Mouse (Mus musculus) ovary, postnatal 10 days (tissue): ENCODE results near the gene Mroh8.
"Not testable (repeated sequence)": the region's sequence is repeated elsewhere in the genome, so short reads cannot be mapped to it uniquely, and the experiment has no call there.

ENCODE experiments used
- DNase-seq: peaks from one replicate; pipeline ENCODE4 v3.0.0; 2022; ENCODE audit warnings: low spot score

The Mroh8 gene

DNA sequence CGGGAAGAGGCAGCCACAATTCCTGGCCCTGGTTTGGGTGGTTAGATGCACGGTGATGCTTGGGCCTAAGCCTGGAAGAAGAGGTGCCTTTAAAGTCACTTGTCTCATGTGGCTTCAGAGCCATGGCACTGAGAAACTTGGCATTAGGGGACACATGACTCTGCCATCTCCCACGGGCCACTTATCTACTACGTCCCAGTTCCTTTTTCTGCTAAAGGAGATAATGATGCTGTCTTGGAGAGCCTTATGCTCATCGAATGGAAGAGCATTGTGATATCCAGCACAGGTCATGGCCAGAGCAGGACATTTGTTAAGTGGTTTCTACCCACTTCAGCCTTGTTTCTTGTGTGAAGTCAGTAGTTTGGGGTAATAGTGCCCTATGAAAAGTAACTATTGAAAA is 9.6 kb upstream of the Mroh8 start:
- no peak for DNase-seq

DNA sequence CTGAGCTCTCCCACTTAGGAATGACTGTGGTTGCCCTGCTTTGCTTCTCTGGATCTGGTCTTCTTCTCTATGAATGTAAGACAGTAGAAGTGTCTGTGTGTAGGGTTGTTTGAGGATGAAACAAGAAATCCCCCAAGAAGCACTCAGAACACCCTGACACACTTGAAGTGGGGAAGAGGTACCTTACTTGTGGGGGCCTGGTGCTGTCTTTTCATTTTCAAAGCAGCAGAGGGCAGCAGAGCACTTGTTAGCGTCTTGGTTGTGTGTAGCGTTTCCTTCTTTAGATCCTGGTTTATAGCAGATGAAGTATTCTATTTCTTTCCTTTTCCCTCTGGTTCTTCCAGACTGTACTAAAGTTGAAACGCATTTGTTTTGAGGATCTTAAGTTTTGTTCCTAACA is 8.2 kb upstream of the Mroh8 start:
- DNase-seq = no peak

DNA sequence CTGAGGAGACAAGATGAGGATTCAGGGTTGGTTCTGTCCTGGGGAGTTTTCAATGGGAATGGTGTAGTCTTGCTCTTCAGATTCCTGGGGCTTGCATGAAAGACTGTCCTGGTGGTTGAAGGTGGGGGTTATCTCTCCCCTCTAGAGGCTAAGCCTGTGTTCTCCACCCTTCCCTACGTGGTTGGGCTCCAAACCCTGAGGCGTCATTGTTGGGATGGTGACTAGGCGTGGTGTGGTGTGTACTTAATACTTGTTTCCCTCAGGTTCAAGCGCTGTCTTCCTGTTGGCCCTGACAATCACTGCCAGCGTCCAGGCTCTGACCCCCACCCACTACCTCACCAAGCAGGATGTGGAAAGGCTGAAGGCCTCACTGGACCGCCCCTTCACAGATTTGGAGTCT is 4.0 kb upstream of the Mroh8 start:
- no peak for DNase-seq

DNA sequence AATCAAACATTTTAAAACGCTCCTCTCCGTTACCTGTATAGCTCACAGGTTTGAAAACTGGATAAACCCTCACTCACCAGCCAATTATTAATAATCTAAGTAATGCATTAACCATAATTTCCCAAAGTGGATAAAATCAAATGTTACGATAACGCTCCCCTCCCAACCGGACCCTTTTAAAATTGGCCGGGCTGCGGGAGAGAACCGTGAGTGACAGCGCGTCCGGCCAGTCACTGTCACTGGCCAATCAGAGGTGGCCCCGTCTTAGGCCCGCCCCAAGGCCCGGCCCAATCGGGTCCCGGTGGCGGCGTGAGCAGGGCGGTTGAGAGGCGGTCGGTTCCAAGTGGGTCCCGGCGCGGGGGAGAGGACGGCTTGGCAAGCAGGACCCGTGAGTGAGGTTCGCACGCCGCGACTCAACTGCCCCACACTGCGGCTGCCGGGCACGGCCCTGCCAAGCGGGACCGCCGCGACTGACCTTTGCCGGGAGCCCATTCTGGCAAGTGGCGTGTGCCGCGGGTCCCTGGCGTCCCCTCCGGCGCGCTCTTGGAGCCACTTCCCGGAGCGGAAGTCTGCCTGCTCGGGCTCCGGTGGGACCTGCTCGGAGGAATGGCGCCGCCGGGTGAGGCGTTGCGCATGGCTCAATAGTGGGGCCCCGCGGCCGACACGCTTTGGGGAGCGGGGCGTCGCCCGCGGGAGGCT is 483 bp downstream of the Mroh8 start, which contains the start of gene Rpn2:
Gene Rpn2, plus strand, starts transcription at position 301 of the 699 bp plus-strand sequence.
- DNase-seq = peak; percentile 95

DNA sequence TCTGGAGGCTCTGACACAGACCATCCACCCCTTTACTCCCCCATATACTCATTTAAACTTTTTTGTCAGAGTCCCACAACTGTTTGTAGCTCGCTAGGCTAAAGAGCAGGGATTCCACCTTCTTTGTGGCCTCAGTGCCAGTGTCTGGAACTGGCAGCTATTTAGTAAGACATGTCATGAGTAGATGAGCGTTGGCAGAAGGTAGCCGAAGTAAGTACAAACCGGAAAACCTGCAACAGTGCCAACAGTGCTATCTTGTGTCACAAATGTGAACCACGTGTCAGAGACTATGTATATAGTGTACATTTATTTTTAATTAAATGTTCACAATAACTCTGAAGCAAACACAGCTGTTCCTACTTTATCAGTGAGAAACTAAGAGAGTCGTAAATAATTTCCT is 15.5 kb downstream of the Mroh8 start:
- no peak for DNase-seq

DNA sequence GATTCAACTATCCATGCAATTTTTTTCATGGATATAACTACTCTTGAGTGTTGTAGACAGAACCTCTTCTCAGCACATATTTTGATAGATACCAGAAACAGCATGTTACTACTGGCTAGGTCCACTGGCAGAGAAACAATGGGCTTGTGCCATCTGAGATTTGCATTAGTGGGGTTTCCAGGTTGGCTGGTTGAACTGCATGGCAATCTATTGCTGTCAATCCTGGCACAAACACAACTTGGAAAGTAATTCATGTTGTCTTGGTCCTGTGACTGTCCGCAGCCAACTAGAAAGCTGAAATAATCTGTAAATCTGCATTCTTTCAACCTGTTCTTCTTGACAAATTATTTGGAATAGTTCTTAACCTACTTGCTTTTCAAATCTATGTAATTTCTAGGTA is 16.2 kb downstream of the Mroh8 start:
- DNase-seq = no peak

DNA sequence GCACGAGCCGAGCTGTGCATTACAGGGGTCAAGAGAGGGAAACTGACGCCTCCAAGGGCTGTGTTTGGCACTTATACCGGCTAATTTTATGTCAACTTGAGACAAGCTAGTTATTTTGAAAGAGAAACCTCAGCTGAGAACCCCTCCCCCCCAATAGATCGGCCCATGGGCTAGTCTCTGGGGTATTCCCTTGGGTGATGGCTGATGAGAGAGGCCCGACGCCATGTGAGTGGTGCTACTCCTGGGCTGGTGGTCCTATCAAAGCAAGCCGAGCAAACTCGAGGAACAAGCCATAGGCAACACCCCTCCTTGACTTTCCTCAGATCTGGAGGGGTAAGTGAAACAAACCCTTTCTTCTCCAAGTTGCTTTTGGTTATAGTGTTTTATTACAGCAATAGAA is 16.8 kb downstream of the Mroh8 start:
- DNase-seq = no peak

DNA sequence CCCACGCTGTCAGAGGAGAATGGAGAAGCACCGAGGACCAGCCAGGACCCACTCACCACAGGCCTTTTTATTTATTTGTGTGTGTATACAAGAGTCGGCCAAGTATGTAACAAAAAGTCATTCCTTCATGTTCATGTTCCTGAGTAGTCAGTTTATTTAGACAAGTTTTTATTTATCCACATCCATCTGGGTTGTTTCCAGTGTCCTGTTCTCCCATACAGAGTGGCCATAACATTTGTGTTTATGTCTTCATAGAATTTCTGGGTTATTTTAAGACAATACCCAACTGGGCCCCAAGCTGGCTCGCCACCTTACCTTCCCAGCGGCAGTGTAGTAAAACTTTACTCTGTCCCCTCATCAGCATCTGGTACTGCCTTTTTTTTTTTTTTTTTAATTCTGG is 17.4 kb downstream of the Mroh8 start:
- DNase-seq = no peak

DNA sequence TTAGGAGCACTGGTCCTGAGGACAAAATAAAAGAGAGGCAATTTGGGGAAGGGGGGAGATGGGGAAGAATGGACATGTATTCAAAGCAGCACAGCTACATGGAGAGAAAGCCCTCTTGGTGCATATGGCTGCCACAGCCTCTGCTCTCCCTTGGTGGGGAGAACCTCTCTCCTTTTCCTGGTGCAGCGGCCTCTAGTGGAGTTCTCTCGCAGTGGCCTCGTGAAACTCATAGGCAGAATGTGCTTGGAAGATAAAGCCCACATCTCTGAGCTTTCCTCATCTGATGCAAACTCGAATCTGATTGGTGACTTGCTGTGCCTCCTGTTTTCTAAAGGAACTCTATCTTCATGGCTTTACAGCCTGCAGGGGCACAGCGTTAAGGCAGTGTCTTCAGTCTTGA is 19.6 kb downstream of the Mroh8 start:
- no peak for DNase-seq

DNA sequence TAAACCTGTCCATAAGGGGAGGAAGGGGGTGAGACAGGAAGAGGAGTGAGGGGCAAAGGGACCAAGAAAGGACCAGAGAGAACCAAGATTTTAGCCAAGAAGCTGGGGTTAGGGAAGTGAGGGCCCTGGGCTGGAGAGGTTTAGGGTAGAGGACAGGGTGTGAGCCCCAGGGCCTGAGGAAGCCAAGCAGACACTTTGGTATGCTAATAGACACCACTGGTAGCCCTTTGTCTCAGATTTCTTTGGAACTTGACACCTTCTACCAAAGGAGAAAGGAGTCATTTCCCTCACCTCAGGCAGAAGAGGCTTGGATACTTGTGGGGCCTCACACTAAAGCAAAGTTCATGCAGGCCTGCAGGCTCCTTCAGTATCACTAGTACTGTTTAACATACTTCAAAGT is 31.2 kb downstream of the Mroh8 start:
- no peak for DNase-seq

DNA sequence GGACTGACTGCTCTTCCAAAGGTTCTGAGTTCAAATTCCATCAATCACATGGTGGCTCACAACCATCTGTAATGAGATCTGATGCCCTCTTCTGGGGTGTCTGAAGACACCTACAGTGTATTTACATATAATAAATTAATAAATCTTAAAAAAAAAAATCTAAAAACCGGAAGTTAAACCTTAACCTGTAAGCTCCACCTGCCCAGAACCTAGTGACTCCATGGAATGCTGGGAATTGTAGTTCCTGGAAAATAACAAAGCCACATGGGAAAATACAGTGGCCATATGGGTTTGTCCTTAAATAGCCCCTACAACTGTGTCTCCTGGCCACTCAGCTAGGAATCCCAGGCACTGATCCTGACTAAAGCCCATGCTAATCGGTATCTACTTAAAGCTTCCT is 33.7 kb downstream of the Mroh8 start:
- no peak for DNase-seq

DNA sequence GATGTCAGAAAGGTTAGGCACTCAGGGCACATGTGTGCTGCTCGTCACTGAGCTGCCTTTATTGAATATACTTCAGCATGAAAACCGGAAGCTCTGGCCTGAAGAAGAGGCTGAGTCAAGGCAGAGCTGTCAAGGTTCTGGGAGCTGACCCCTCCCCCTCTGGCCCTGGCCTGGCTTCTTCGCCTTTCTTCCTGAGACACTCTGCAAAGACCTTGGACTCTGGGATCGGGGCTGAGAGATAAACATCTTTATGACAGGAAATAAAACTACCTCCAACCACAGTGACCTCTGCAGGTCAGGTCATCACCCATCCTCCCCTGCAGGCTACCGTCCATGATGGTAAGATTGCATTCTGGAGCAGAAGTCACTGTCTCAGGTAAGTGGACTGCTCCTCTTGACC is 34.3 kb downstream of the Mroh8 start:
- DNase-seq = no peak

DNA sequence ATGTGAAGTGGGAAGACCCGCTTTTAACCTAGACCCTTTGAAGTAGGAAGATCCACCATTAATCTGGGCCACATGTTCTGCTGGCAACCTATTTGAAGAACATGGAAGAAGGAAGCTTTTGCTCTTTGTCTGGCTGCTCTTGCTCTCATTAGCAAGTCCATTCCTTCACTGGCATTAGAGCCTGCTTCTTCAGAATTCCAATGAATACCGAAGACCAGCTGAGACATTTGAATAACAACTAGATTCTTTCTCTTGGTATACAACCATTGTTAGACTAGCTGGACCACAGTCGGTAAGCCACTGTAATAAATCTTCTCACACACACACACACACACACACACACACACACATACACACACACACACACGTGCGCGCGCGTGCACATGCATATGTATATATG is 43.4 kb downstream of the Mroh8 start:
- DNase-seq = no peak

DNA sequence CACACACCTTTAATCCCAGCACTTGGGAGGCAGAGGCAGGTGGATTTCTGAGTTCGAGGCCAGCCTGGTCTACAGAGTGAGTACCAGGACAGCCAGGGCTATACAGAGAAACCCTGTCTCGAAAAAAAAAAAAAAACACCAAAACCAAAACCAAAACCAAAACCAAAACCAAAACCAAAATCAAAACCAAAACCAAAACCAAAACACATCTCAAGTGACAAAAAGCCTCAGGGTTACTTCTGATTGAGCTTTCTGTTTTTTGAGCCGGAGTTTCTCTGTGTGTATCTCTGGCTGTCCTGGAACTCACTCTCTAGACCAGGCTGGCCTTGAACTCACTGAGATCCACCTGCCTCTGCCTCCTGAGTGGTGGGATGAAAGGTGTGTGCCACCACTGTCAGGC is 57.4 kb downstream of the Mroh8 start:
- DNase-seq = not testable (repeated sequence)

DNA sequence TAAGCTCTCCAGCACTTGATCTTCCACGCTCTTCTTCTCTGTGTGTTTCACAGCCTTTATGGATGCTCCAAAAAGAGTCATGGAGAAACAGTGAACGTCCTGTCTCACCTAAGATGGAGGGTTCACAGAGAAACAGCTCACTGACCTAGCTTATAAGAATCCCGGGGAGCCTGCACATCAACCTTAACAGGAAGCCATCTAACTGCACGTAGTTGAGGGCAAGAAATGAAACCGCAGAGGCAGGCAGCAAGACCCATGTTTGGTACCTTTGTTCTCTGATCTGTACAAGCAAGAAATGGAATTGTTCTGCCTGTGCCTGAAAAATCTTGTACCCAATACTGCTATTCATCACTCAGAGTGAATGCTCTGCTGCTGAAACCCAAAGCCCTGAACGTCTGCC is 59.2 kb downstream of the Mroh8 start:
- DNase-seq = no peak

DNA sequence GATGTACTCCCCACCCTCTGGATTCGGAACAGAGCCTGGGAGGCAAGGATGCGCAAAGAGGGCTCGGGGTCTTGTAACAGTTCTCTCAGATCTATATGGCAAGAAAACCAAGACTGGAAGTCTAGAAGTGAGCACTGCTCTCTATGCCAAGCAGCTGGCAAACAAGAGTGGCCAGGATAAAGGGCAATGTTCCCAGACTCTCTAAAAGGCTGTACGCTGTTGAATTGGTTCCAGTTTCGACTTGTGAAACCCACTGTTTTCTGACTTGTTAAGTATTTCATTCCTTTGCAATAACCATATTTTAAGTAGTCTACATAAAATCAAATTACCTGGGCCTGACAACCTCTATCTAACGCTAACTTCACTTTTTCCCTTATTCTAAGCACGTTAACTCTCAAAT is 67.6 kb downstream of the Mroh8 start:
- no peak for DNase-seq

DNA sequence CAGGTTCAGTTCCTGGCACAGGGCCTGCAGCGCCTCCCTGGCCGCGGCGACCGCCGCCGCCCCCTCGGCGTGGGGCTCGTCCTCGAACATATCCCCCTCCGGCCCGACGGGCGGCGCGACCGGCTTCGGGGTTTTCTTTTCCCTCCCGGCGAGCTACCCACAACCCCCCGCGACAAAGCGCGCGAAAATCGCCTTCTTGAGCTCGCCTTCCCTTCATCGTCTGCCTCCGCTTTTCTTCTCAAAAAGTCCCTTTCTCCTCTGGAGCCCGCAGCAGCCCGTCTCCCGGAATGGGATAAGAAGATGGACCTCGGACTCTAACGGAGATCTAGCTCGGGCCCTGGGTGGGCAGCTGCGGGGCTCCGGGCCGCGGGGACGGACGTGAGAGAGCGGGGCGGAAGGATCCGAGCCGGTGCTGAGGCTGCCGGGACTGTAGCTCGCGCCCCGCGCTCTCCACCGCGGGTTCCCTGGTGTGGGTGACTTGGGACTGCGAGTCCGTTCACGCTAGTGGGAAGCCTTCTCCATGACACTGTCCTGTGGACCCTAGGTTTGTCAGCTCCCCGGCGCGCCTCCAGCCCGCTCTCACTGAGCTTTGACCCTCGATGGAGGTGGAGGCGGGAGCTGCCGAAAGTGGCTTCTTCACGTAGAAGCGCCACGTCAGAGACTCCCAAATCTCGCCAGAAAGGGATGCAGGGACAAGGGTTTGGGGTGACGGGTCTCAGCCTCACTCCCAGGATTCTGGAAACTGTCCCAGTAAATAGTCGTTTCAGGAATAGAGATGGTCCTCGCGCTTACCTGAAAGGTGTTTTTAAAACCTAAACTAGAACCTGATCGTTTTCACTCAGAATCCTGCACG is 74.8 kb downstream of the Mroh8 start, which contains the start of gene Rbl1:
Gene Rbl1, minus strand, starts transcription at position 169 of the 853 bp plus-strand sequence.
- peak; percentile 93 for DNase-seq

DNA sequence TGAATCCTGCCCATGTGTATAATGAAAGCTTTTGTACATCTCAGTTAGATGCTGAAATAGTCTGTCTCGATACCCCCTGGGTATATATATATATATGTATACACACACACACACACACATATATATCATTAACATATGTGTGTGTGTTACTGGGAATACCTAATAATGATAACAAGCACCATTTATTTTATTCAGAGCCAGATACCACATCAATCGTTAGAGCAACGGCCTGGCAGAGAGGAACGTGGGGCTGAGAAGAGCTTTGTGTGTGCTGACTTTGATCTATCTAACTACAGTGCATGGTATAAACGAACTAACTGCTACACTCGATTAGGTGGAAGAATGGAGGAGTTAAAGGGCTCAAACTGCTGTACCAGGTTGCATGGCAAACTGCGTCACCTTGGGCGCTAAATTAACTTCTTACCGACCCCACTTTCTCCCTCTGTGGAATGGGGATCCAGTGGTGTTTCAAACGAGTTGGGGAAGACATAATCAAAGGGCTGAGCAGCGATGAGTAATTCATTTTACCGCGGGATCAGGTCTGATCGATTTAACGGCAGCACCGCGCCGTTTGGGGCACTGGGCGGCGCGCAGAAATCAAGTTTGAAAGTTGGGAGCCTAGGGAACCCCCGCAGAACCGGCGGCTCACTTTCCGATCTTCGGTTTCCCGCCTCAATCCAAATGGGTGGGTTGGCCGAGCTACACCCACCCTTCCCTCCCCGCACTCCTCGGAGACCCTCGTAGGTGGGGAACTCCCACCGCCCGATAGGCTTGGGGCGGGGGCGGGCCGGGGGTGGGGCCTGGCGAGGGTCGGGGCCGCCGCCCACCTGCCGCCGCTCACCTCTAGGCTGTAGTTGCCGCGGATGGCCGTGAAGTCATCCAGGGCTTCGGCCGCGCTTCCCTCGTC is 75.6 kb downstream of the Mroh8 start:
- DNase-seq = no peak

DNA sequence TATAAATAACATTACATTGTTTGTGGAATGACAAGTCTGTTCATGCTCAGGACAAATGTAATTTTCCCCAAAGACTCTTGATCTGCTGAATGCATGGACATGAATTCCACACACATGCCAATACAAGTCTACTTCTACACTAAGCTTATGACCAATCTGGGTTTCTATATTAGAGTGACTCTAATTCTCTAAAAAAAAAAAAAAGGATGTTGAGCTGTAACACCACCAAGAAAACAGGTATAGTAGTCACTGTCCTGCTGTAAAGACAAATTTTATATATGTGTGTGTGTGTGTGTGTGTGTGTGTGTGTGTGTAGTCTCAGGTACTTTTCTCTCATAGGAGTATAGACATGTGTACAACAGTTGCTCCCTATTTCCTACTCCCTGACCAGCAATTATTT is 76.3 kb downstream of the Mroh8 start:
- DNase-seq = no peak

DNA sequence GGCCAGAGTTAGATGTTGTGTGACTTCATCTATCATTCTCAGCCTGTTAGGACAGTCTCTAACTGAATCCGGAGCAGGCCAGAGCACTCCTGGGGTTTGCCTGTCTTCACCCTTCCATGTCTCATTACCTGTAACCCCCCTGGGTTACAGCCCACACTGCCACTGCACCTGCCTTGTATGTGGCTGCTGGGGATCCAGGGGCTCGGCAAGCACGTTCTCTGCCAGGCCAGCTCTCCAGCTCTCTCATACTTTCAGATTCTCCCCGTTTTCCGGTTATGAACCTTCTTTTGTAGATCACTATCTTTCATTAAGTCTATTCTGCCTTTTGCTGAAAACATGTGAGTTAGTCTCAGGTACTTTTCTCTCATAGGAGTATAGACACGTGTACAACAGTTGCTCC is 77.0 kb downstream of the Mroh8 start:
- DNase-seq = no peak

DNA sequence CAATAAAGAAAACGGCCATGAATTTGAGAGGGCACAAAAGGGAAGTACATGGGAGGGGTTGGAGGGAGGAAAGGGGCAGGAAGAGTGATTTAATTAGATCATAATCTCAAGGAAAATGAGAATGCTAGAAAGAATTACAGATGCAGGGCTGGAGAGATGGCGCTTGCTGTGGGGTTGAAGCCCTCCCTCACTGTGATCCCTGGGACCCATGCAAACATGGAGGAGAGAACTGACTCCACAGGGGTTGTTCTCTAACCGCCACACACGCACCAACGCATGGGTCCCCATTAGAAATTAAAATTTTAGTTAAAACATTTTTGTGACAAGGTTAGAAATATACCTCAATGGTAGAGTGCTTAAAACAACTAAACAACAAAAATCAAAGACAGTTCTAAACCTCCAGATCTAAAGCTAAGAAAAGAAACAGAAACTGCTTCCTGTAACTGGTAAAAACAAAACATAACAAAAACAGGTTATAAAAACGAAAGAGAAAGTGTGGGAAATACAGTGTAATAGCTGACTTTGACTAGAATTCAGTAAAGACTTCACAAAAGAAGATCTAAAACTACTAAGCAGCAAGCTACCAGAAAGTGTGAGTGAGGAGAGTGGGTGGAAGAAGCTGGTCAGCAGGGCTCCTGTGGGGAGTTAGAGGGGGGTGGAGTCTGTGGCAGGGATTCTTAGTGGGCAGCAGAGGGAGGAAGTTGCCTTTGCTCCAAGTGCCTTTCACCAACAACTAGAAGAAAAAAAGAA is 78.1 kb downstream of the Mroh8 start:
- no peak for DNase-seq

DNA sequence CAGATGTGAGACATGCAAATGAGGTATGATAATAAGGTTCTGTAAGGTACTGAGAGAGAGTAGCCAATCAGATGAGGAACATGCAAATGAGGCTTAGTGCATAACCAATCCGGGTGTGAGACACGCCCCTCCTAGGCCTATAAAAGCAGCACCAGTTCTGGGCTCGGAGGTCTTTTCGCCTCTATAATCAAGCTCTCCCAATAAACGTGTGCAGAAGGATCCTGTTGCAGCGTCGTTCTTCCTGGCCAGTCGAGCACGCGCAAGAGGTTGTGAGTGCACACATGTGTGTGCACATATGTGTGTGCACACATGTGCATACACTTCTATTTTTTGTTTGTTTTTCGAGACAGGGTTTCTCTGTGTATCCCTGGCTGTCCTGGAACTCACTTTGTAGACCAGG is 80.9 kb downstream of the Mroh8 start:
- DNase-seq = not testable (repeated sequence)
